Comparison of ENCODE assay signal across 8 mouse cellular contexts in genomic region chr13:95639336-95640116, GRCm38 (mm10). TPM values are rescaled to one million over a fixed set of nuclear protein-coding genes. Genes with fewer than 3 reads are reported as not detected.
DNase-seq lines count a peak whose midpoint lies in the region; ATAC-seq and TF ChIP-seq lines count a peak whose summit lies in the region.

No protein-coding gene starts in this region.

- H3K79me2 ChIP-seq in liver, adult 2 months (ENCODE audit: control insufficient read depth, insufficient read depth, low read length), result peaks cover 2% of the 10 kb centered on the region; the same call in 1 of the 2 replicates

- H3K4me3 ChIP-seq in liver, adult 2 months (ENCODE audit: insufficient read depth, low read depth, low read length), result no peak overlapping the region
- H3K4me3 ChIP-seq in liver, postnatal 0 days (ENCODE audit: low read depth, low read length), result no peak overlapping the region
- no peak overlapping the region for H3K4me3 ChIP-seq in forebrain, embryonic 16.5 days (replicated peaks; ENCODE audit: low read length)
- no peak overlapping the region for H3K4me3 ChIP-seq in limb, embryonic 12.5 days (replicated peaks)
- no peak overlapping the region for H3K4me3 ChIP-seq in neural tube, embryonic 13.5 days

- no peak for DNase-seq in liver, adult 2 months (ENCODE audit: extremely low read depth, low read depth, low spot score)
- DNase-seq in liver, postnatal 0 days, result no peak
- no peak for DNase-seq in spleen, adult 18-20 months
- no peak for DNase-seq in cerebellum, adult 11 months

- peak overlapping the region; percentile 37; the same call in 1 of the 2 replicates for H3K27ac ChIP-seq in liver, adult 2 months (replicated peaks; ENCODE audit: insufficient read depth, low read depth, low read length)
- H3K27ac ChIP-seq in liver, postnatal 0 days (ENCODE audit: low read depth), result no peak overlapping the region; the same call in 1 of the 2 replicates
- H3K27ac ChIP-seq in forebrain, embryonic 16.5 days (ENCODE audit: low read length), result no peak overlapping the region
- peak overlapping the region; percentile 59; the same call in 1 of the 2 replicates for H3K27ac ChIP-seq in limb, embryonic 12.5 days
- H3K27ac ChIP-seq in neural tube, embryonic 13.5 days (replicated peaks), result peak overlapping the region; percentile 67

- peaks cover 42% of the 10 kb centered on the region for H3K36me3 ChIP-seq in liver, adult 2 months (ENCODE audit: control insufficient read depth, insufficient read depth, low read length)
- H3K36me3 ChIP-seq in liver, postnatal 0 days (replicated peaks; ENCODE audit: insufficient read depth, low read length), result peaks cover 41% of the 10 kb centered on the region
- H3K36me3 ChIP-seq in forebrain, embryonic 16.5 days (ENCODE audit: control insufficient read depth, insufficient read depth), result no peaks in the 10 kb centered on the region
- peaks cover 15% of the 10 kb centered on the region for H3K36me3 ChIP-seq in limb, embryonic 12.5 days
- no peaks in the 10 kb centered on the region for H3K36me3 ChIP-seq in neural tube, embryonic 13.5 days

- H3K9ac ChIP-seq in liver, adult 2 months (ENCODE audit: low read depth, low read length), result no peak overlapping the region
- H3K9ac ChIP-seq in liver, postnatal 0 days (replicated peaks), result no peak overlapping the region
- H3K9ac ChIP-seq in forebrain, embryonic 16.5 days (replicated peaks; ENCODE audit: low read depth, low read length), result no peak overlapping the region
- no peak overlapping the region for H3K9ac ChIP-seq in limb, embryonic 12.5 days (replicated peaks)
- no peak overlapping the region for H3K9ac ChIP-seq in neural tube, embryonic 13.5 days

- no peak for TF ChIP-seq POLR2A in liver, adult 2 months (IDR thresholded peaks at IDR 0.05; ENCODE audit: extremely low read depth, insufficient read depth, low read length)

- peaks cover 8% of the 10 kb centered on the region; the same call in 1 of the 2 replicates for H3K4me1 ChIP-seq in liver, adult 2 months (ENCODE audit: control insufficient read depth, insufficient read depth, low read length)
- H3K4me1 ChIP-seq in liver, postnatal 0 days (ENCODE audit: insufficient read depth), result peaks cover 2% of the 10 kb centered on the region; the same call in 1 of the 2 replicates
- H3K4me1 ChIP-seq in forebrain, embryonic 16.5 days (replicated peaks; ENCODE audit: control insufficient read depth, insufficient read depth, low read length), result peaks cover 13% of the 10 kb centered on the region
- H3K4me1 ChIP-seq in limb, embryonic 12.5 days (replicated peaks), result peaks cover 32% of the 10 kb centered on the region
- peaks cover 24% of the 10 kb centered on the region for H3K4me1 ChIP-seq in neural tube, embryonic 13.5 days (replicated peaks)

- WGBS in liver, adult 2 months, result 62% methylated on average over 15 of the region's 15 CpGs
- whole genome bisulfite sequencing in liver, postnatal 0 days (ENCODE audit: insufficient replicate concordance), result 63% methylated on average over 15 of the region's 15 CpGs
- WGBS in forebrain, embryonic 16.5 days, result 48% methylated on average over 15 of the region's 15 CpGs
- 59% methylated on average over 15 of the region's 15 CpGs for WGBS in limb, embryonic 12.5 days
- 73% methylated on average over 15 of the region's 15 CpGs for WGBS in neural tube, embryonic 13.5 days

- no peaks in the 10 kb centered on the region for H3K27me3 ChIP-seq in liver, adult 2 months (ENCODE audit: control insufficient read depth, insufficient read depth, low read length)
- H3K27me3 ChIP-seq in liver, postnatal 0 days (ENCODE audit: insufficient read depth, low read length), result no peaks in the 10 kb centered on the region
- H3K27me3 ChIP-seq in forebrain, embryonic 16.5 days (replicated peaks; ENCODE audit: control insufficient read depth, insufficient read depth, low read length), result no peaks in the 10 kb centered on the region
- H3K27me3 ChIP-seq in limb, embryonic 12.5 days, result no peaks in the 10 kb centered on the region
- H3K27me3 ChIP-seq in neural tube, embryonic 13.5 days, result no peaks in the 10 kb centered on the region

- ATAC-seq in liver, postnatal 0 days, result no peak
- peak; percentile 65 for ATAC-seq in forebrain, embryonic 16.5 days
- no peak for ATAC-seq in limb, embryonic 12.5 days (ENCODE audit: insufficient number of reproducible peaks, insufficient read depth, low FRiP score, low TSS enrichment, low read depth)
- no peak for ATAC-seq in neural tube, embryonic 13.5 days (ENCODE audit: low read depth)
- ATAC-seq in inflammation-experienced regulatory T-cells, adult 6 months, result no peak

- no peak for TF ChIP-seq EP300 in liver, postnatal 0 days (IDR thresholded peaks at IDR 0.05; ENCODE audit: low read depth)

- TF ChIP-seq CTCF in liver, adult 2 months (IDR thresholded peaks at IDR 0.05; ENCODE audit: low read depth, low read length), result no peak
- no peak for TF ChIP-seq CTCF in liver, postnatal 0 days (IDR thresholded peaks at IDR 0.05; ENCODE audit: low read depth)

- H3K4me2 ChIP-seq in liver, postnatal 0 days (ENCODE audit: low read depth, low read length), result no peak overlapping the region
- no peak overlapping the region for H3K4me2 ChIP-seq in forebrain, embryonic 16.5 days (ENCODE audit: low read length)
- no peak overlapping the region for H3K4me2 ChIP-seq in limb, embryonic 12.5 days
- H3K4me2 ChIP-seq in neural tube, embryonic 13.5 days, result no peak overlapping the region

- H3K9me3 ChIP-seq in liver, postnatal 0 days (ENCODE audit: low read length), result no peaks in the 10 kb centered on the region
- no peaks in the 10 kb centered on the region for H3K9me3 ChIP-seq in forebrain, embryonic 16.5 days (ENCODE audit: control insufficient read depth, low read length)
- no peaks in the 10 kb centered on the region for H3K9me3 ChIP-seq in limb, embryonic 12.5 days
- H3K9me3 ChIP-seq in neural tube, embryonic 13.5 days, result no peaks in the 10 kb centered on the region

RNA-seq across cellular contexts. Expression of gene F2r, which starts 21.2 kb away (rescaled TPM):
- 10.0 and 11.4 TPM in 2 replicates for total RNA-seq in liver, adult 2 months (2014; rRNA removed)
- 7.4 and 7.8 TPM in 2 replicates for polyA plus RNA-seq in liver, adult 2 months (2012; rRNA removed)
- 25.5 and 28.6 TPM in 2 replicates for polyA plus RNA-seq in liver, postnatal 0 days (2015; fragmentation: Nextera tagmentation; extraction: Ambion mirVana)
- 68.7 and 85.1 TPM in 2 replicates for polyA plus RNA-seq in forebrain, embryonic 16.5 days (2015; fragmentation: Nextera tagmentation; extraction: Ambion mirVana)
- 118 and 120 TPM in 2 replicates for polyA plus RNA-seq in limb, embryonic 12.5 days (2016; fragmentation: Nextera tagmentation; extraction: Ambion mirVana)
- 71.2 and 89.5 TPM in 2 replicates for polyA plus RNA-seq in neural tube, embryonic 13.5 days (2015; fragmentation: Nextera tagmentation; extraction: Ambion mirVana)
- polyA plus RNA-seq in inflammation-experienced regulatory T-cells, adult 6 months (2017; shearing (Covaris generic)), result 10 to 100 TPM; 34.3 TPM

RNA-seq across cellular contexts. Expression of gene F2rl2, which starts 57.1 kb away (rescaled TPM):
- total RNA-seq in liver, adult 2 months (2014; rRNA removed), result 0.07 TPM in 1 of 2 replicates, not detected in the other
- 0.06 and 0.15 TPM in 2 replicates for polyA plus RNA-seq in liver, adult 2 months (2012; rRNA removed)
- 10.7 and 13.0 TPM in 2 replicates for polyA plus RNA-seq in liver, postnatal 0 days (2015; fragmentation: Nextera tagmentation; extraction: Ambion mirVana)
- 0.24 and 0.35 TPM in 2 replicates for polyA plus RNA-seq in forebrain, embryonic 16.5 days (2015; fragmentation: Nextera tagmentation; extraction: Ambion mirVana)
- polyA plus RNA-seq in limb, embryonic 12.5 days (2016; fragmentation: Nextera tagmentation; extraction: Ambion mirVana), result 0.94 and 0.95 TPM in 2 replicates
- 1.2 TPM in 2 replicates for polyA plus RNA-seq in neural tube, embryonic 13.5 days (2015; fragmentation: Nextera tagmentation; extraction: Ambion mirVana)
- polyA plus RNA-seq in inflammation-experienced regulatory T-cells, adult 6 months (2017; shearing (Covaris generic)), result 10 to 100 TPM in 1 of 3 experiments, 1 to 10 TPM in 2; 4.1 to 15.3 (median 4.7) TPM

Comparison
In these comparisons a context has a peak if more than half of its experiments do, and no peak if none do; other contexts are left out.
1. H3K27ac ChIP-seq: peak in liver, adult 2 months (single experiment), limb, embryonic 12.5 days (single experiment) and neural tube, embryonic 13.5 days (single experiment); none in liver, postnatal 0 days (single experiment) and forebrain, embryonic 16.5 days (single experiment).